Mouse (Mus musculus) regulatory T cell (primary cell): ENCODE measurements around the gene Vsnl1.

Source experiments
- in situ Hi-C: fragments of 300-600 bp; cut with MboI, MseI; formaldehyde crosslinking; loops from one replicate; pipeline ENCODE4 v1.15.1; 2025; ENCODE audit warnings: high pct_unique_total_duplicates

Gene Vsnl1

DNA sequence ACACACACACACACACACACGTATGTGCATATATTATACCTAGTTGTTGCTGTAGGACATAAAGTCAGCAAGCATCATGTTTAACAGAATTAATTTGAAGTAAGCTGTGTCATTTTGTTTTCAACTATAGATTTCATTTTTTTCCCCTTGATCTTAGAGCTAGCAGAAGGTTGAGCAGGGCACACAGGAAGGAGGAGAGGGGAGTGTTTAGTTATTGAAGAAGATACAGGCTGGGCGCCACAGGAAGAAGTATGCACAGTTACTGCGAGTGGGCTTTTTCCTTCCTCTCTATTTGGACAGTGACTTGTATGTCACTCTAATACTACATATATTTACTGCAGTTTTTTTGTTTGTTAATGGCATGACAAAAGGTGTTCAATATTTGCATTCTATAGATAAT is 156.5 kb downstream of the Vsnl1 start:
- in situ Hi-C loops: no loop called here

DNA sequence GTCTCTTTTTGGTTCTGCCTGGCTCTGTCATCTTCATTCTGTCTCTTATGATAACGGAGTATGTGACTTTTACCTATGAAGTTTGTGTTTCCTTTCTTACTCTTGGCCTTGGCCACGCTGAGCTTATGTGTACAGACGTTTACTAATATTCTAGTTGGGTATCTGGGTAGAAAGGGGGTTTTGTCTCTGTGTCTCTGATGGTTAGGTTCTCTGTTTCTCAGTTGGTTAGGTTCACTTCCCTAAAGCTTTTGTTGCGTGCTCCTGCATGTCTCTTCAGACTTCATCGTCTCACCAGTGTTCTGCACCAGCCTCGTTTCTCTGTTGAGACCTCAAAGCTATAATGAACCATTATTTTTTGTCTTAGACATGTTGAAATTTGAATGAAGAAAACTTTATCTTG is 159.2 kb downstream of the Vsnl1 start:
- in situ Hi-C loops: no loop called here

DNA sequence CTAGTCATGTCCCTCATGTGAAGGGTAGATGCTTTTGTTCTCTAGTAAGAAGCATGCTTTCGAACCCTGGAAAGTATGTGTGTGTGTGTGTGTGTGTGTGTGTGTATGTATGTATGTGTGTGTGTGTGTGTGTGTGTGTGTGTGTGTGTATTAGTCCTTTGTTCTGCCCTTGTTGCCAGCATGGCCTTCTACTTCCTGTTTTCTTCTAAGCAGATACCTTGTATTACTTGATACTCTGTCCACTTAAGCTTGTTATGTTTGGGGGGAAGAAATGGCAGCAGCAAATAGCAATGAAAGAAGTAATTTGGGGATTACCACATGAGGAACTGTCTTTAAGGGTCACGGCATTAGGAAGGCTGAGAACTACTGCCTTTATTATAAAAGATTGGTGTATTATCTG is 159.8 kb downstream of the Vsnl1 start:
- in situ Hi-C loops: no loop called here
